Mouse (Mus musculus) forebrain, embryonic 13.5 days (tissue): ENCODE data around the gene Itga5. TPM values are rescaled to one million over a fixed set of nuclear protein-coding genes. Genes with fewer than 3 reads are reported as not detected.

Source experiments
- ATAC-seq: fragments of 200-750 bp; cut with Nextera tagmentation; 2 replicates; pipeline ENCODE4 v1.8.0; 2017
- H3K27ac ChIP-seq: fragments of 300-500 bp; sonication (generic); 2 replicates; pipeline ENCODE4 v1.5.1; 2015; ENCODE audit warnings: inconsistent platforms, mild to moderate bottlenecking, moderate library complexity
- H3K27me3 ChIP-seq: fragments of 300-500 bp; sonication (generic); 2 replicates; pipeline ENCODE4 v1.6.1; 2015; ENCODE audit warnings: mild to moderate bottlenecking, inconsistent platforms
- H3K36me3 ChIP-seq: fragments of 300-500 bp; sonication (generic); 2 replicates; pipeline ENCODE4 v1.6.1; 2015; ENCODE audit warnings: mild to moderate bottlenecking, inconsistent platforms; ENCODE audit not compliant: poor library complexity, severe bottlenecking
- H3K4me1 ChIP-seq: fragments of 300-500 bp; sonication (generic); 2 replicates; pipeline ENCODE4 v1.6.1; 2015; ENCODE audit warnings: inconsistent platforms
- H3K4me2 ChIP-seq: fragments of 300-500 bp; sonication (generic); 2 replicates; pipeline ENCODE4 v1.6.1; 2015; ENCODE audit warnings: inconsistent platforms, mild to moderate bottlenecking, moderate library complexity
- H3K4me3 ChIP-seq: fragments of 300-500 bp; sonication (generic); 2 replicates; pipeline ENCODE4 v1.5.1; 2015; ENCODE audit warnings: mild to moderate bottlenecking, inconsistent platforms
- H3K9ac ChIP-seq: fragments of 300-500 bp; sonication (generic); 2 replicates; pipeline ENCODE4 v1.6.1; 2015; ENCODE audit warnings: mild to moderate bottlenecking, inconsistent platforms
- H3K9me3 ChIP-seq: fragments of 300-500 bp; sonication (generic); replicated peaks from 2 replicates; pipeline ENCODE4 v1.6.1; 2016; ENCODE audit warnings: inconsistent platforms
- WGBS: fragments of 180-500 bp; shearing (Covaris S2); methylation state at CpG from one replicate; pipeline ENCODE4 v1.1.7; 2015; 5-methylcytosine and 5-hydroxymethylcytosine counted together
- microRNA-seq: library from miRNA; unstranded; fragments of <30 nt; microRNA quantifications from one replicate; pipeline ENCODE4, GENCODE M21; 2016
- polyA plus RNA-seq: library from polyadenylated mRNA; unstranded; fragments of >200 nt; fragmentation: Nextera tagmentation; extraction: Ambion mirVana; gene quantifications from 2 replicates; pipeline ENCODE4 v1.2.1, GENCODE M21; 2015

Itga5 gene
- polyA plus RNA-seq, 1 experiment from 2014 or later: 8.0 TPM

DNA sequence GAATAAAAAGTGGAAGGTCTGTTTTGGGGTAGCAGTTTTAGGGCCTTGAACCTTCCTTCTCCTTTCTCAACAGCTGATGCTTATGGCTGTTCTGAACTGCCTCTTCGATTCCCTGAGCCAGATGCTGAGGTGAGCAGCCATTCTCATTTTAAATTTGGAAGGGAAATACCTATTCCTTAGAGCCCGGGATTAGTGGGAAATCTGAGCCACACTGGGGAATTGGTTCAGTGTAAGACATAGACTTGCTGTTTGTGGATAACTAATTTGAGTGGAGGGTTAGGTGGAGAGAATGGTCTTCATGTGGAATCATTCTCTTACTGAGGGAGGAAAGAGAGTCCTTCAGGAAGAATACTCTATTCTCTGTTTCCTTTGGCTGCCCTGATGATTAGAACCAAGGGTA lies 71.9 kb downstream of the Itga5 start:
- Histone ChIP-seq H3K4me1 (peaks cover 48% of the 10 kb centered on the region), H3K27me3 (no peaks in the 10 kb centered on the region), H3K36me3 (peaks cover 66% of the 10 kb centered on the region), H3K4me3 (no peak overlapping the region), H3K4me2 (no peak overlapping the region), H3K9me3 (no peaks in the 10 kb centered on the region), H3K9ac (no peak overlapping the region), H3K27ac (no peak overlapping the region)
- WGBS: 77% methylated on average over 2 of the region's 2 CpGs
- no peak for ATAC-seq

Small RNA genes within 50 kb of the gene (microRNA-seq; reads per million reads assigned to microRNA genes)
- gene Mir6963: not detected

Other genes with a start within 250 kb of the Itga5 start
- 24.4 and 27.3 TPM in 2 replicates for gene Smug1, start 199.7 kb downstream of the Itga5 start, polyA plus RNA-seq
- 161 and 174 TPM in 2 replicates for gene Cbx5, start 126.9 kb downstream of the Itga5 start, polyA plus RNA-seq
- gene Hnrnpa1, start 126.3 kb downstream of the Itga5 start, polyA plus RNA-seq: 1,312 and 1,385 TPM in 2 replicates
- 0.57 and 1.6 TPM in 2 replicates for gene Nfe2, start 108.4 kb downstream of the Itga5 start, polyA plus RNA-seq
- gene Copz1, start 94.0 kb downstream of the Itga5 start, polyA plus RNA-seq: 219 and 232 TPM in 2 replicates
- gene Gpr84, start 56.2 kb downstream of the Itga5 start, polyA plus RNA-seq: 0.30 and 0.41 TPM in 2 replicates
- gene Zfp385a, start 26.7 kb downstream of the Itga5 start, polyA plus RNA-seq: 11.3 and 12.0 TPM in 2 replicates
- gene Gtsf1, start 63.7 kb upstream of the Itga5 start, polyA plus RNA-seq: not detected in 2 replicates
- not detected in 2 replicates for gene Gtsf2, start 81.7 kb upstream of the Itga5 start, polyA plus RNA-seq
- gene Nckap1l, start 87.0 kb upstream of the Itga5 start, polyA plus RNA-seq: 1.0 and 1.2 TPM in 2 replicates
- 60.5 and 61.6 TPM in 2 replicates for gene Pde1b, start 136.3 kb upstream of the Itga5 start, polyA plus RNA-seq
- gene Ppp1r1a, start 171.2 kb upstream of the Itga5 start, polyA plus RNA-seq: 82.3 and 85.8 TPM in 2 replicates
- gene Glycam1, start 198.3 kb upstream of the Itga5 start, polyA plus RNA-seq: not detected in 2 replicates